Mouse (Mus musculus) ES-CJ7 (cell line): ENCODE data around the gene Tsga10.
"Not testable (repeated sequence)": the region's sequence is repeated elsewhere in the genome, so short reads cannot be mapped to it uniquely, and the experiment has no call there.

Experiments used
- DNase-seq: peaks from one replicate; pipeline ENCODE4 v3.0.0; 2011; ENCODE audit warnings: low read depth, low spot score

Gene Tsga10

GRCm38 (mm10) chr1:37719761-37720640 is 146.2 kb downstream of the Tsga10 start, which contains the start of gene 2010300C02Rik:
Gene 2010300C02Rik, minus strand, starts transcription at chr1:37720085.
- DNase-seq = peak; percentile 29

GRCm38 (mm10) chr1:37719030-37719723 is 147.1 kb downstream of the Tsga10 start:
- no peak for DNase-seq

GRCm38 (mm10) chr1:37718516-37718915 is 147.7 kb downstream of the Tsga10 start:
- no peak for DNase-seq

GRCm38 (mm10) chr1:37717415-37718195 is 148.6 kb downstream of the Tsga10 start:
- DNase-seq = no peak

- not testable (repeated sequence) for DNase-seq
Observed at GRCm38 (mm10) chr1:37712357-37712737, 153.9 kb downstream of the Tsga10 start.

GRCm38 (mm10) chr1:37711596-37712356 is 154.5 kb downstream of the Tsga10 start:
- no peak for DNase-seq

GRCm38 (mm10) chr1:37711082-37711481 is 155.1 kb downstream of the Tsga10 start:
- no peak for DNase-seq

- no peak for DNase-seq
Observed at GRCm38 (mm10) chr1:37709736-37710135, 156.5 kb downstream of the Tsga10 start.

- peak; percentile 42 for DNase-seq
Observed at GRCm38 (mm10) chr1:37708270-37708955, 157.8 kb downstream of the Tsga10 start.
